Mouse (Mus musculus): ENCODE data around the gene Gm20388.

The Gm20388 gene

DNA sequence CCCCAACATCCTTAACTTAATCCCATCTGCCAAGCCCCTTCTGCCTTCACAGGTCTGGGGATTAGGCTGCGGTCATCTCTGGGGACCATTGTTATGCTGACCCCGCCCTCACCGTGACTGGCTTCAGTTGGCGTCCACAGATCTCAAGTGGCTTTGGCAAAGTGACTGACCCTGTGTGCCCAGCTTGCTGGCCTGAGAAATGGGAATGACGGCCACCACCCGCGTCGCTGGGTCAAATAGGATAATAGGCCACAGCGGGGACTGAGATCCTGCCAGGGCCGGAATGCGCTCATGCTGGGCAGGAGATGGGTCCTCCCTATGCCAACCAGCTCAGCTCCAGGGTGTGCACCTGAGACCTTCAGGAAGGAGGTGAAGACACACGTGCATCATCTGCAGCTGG lies 128.1 kb downstream of the Gm20388 start:
- no peak for DNase-seq (ENCODE audit: extremely low read depth, insufficient read length, low spot score)

GRCm38 (mm10) chr8:120039313-120039919 lies 128.8 kb downstream of the Gm20388 start:
- no peak for DNase-seq (ENCODE audit: extremely low read depth, insufficient read length, low spot score)

- peak; percentile 34 for DNase-seq (ENCODE audit: extremely low read depth, insufficient read length, low spot score)
These were observed 130.2 kb downstream of the Gm20388 start for GRCm38 (mm10) chr8:120040861-120041260.

DNA sequence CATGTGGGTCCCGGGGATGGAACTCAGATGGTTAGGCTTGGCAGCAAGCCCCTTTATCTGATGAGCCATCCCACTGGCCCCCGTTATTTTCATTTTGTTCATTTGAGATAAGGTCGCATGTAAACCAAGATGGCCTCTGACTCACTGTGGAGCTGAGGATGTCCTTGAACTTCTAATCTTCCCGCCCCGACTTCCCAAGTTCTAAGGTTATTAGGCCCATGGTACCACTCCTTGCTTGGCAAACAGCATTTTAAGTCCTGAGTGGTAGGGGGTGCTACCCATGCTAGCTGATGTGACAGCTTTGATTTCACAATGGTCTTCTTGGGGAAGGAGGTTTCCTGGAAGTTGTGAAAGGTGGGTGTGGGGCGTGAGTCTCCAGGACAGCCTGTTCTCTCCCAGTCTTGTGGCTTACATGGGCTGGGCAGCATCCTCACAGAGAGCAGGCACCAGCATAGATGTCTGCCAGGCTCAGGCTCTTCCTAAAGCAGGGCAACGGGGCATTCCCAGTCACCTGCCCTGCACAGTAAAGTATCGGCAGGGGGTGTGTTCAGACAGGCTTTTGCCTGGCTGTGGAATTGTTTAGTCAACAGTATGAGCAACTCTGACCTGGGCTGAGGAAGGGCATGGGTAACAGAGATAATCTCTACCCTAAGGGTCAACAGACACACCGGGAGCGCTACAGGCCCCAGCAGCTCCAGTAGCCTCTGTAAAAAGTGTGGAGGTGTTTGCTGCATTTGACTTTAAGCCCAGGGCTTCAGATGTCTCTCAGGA lies 132.1 kb downstream of the Gm20388 start:
- no peak for DNase-seq (ENCODE audit: extremely low read depth, insufficient read length, low spot score)

DNA sequence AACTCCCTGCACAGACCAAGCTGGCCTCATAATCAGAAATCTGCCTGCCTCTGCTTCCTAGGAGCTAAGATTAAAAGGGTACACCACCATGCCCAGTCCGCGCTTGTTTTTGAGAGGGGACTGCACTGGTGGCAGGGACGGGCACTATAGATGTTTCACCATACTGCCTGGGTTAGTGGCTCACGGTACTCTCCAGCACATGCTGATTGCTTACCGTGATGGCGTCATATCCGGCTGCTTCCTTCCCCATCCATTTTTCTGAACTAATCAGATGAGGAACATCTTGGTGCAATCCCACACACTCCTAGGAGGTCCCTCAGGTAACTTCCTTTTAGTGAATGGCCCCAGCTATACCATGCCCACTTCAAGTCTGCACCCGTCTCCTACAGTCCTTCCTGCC lies 134.3 kb downstream of the Gm20388 start:
- no peak for DNase-seq (ENCODE audit: extremely low read depth, insufficient read length, low spot score)

DNA sequence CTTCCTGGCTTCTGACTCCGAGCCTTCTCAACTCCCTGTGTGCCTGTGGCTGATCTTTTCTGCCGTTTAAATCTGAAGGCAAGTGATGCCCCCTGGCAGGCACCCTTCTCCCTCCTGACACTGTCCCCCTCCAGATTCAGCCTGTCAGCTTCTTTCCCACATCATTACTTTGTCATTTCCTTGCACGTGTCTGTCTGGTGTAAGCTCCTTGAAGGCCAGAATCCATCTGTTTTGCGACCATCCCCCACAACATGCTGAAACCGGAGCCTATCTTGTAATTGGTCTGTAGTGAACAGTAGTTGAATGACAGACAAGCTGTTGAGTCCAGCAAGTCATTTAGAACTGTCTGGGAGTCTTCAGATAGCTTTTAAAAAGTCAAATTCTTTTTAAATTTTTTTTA lies 134.8 kb downstream of the Gm20388 start:
- DNase-seq (ENCODE audit: extremely low read depth, insufficient read length, low spot score): no peak

DNA sequence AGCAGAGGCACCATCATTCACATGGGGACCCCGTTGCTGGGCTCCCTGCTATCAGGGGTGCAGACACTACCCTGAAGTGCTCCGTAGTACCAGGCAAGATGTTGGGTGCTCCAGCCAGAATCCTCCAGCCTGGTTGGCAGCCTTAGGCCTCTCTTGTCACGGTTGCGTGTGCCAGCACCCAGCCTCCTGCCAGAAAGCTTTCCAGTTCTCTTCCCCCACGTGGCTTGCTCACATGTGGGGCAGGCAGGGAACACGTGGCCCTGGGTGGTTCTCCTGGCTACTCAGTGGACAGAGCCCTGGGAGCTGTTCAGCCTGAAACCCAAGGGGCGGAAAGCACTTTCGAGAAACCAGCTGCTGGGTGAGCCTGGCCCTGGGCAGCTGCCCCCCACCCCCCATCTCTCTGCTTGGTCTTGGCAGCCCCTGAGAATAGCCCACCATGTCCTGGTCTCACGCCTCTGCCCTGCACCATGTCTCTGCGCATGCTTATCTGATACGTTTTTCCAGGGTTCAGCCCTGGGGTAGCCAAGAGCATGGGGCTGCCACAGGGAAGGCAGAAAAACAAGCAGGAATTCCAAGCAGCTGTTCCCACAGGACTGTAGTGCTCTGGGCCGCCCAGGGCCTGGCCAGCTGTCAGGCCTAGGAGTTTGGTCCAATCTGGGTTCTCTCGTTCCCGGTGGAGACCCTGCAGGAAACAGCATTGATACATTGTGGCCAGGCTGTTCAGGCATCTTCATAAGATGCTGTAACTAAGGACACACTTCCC lies 135.8 kb downstream of the Gm20388 start:
- DNase-seq (ENCODE audit: extremely low read depth, insufficient read length, low spot score): peak; percentile 79

GRCm38 (mm10) chr8:120049949-120050348 lies 139.3 kb downstream of the Gm20388 start:
- no peak for DNase-seq (ENCODE audit: extremely low read depth, insufficient read length, low spot score)

DNA sequence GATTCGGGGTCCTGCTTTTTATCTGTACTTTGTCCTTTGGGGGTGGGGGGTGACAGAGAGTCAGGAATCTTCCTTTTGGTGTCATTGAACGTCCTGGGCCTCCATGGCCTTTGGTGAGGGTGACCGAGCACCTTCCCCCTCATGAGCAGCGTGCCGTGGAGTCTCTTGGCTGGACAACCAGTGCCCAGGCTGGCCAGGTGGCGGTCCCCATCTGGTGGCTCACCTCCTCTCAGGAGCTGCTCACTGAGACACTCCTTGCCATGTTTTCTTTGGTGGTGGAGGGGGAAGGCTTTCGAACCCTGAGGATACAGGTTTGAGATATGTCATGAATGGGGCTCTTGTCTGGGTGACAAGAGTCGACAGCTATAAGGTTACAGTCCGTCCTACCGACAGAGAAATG lies 139.7 kb downstream of the Gm20388 start:
- DNase-seq (ENCODE audit: extremely low read depth, insufficient read length, low spot score): no peak

DNA sequence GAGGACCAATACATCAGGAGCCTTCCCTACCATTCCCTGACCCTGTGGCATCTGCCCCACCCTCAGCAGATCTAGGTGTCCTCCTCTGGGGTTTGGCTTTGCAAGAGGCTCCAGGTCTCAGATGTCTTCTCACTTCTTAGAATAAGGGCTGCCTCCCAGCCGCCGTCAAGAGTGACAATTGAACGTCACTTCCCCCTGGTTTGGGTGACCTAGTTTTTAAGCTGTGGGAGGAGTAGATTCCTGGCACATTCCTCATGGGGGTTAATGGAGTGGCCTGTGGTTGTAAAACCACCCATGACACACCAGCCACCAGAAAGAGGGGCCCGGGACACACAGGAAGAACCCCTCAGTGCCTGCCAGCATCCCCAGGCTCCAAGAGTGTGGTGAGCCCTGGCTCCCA lies 140.4 kb downstream of the Gm20388 start:
- peak; percentile 75 for DNase-seq (ENCODE audit: extremely low read depth, insufficient read length, low spot score)

DNA sequence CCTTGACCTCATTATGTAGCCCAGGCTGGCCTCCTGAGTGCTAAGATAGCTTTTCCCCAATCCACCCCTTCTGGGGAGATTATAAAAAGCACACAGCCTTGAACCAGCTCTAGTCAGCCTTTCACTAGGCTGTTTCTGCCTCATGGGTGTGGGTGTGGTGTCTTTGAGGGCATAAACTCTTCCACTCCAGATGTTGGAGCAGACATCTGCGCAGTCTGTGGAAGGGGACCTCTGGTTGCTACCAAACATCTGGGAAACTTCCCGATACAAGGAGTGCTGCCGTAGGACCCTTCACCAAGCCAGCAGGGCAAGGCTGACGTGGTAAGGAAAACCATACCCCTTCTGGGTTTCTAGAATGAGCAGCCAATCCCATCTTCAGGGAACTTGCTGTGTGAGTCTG lies 141.3 kb downstream of the Gm20388 start:
- DNase-seq (ENCODE audit: extremely low read depth, insufficient read length, low spot score): no peak

GRCm38 (mm10) chr8:120052318-120052717 lies 141.7 kb downstream of the Gm20388 start:
- DNase-seq (ENCODE audit: extremely low read depth, insufficient read length, low spot score): no peak

DNA sequence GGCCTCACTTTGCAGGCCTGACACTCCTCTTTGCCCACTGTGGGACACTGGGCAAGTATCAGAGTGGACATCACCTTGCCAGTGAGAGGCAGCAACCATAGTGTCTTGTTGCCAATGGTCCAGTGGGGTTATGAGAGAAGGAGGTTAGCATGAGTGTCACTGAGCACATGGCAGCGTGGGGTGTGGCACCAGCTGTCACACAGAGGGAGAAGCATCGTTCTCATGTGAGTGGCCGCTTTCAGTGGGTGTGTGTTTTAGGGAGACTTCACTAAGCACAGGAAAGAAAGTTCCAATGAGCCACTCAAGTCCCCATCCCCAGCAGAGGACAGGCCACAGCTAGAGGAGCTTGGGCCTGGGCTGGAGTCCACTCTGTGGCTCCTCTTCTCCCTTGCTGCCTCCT lies 144.2 kb downstream of the Gm20388 start:
- no peak for DNase-seq (ENCODE audit: extremely low read depth, insufficient read length, low spot score)

DNA sequence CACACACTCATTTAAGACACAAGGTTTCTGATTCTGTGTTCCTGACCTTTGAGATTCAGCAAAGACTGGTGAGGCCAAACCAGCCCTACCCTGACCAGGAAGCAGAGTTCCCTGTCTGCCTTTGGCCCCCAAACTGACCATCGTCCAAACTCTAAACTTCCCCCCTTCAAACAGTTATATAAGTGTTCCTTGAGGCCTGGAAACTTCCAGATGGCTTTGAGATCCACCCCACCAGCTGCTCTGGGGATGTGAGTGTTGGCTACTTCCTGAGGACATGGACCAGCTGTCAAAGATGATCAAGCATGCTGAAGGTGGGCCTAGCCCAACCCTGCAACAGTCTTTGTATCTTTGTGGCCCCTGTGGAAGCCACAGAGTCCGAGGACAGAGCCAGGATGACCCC lies 146.4 kb downstream of the Gm20388 start:
- DNase-seq (ENCODE audit: extremely low read depth, insufficient read length, low spot score): no peak

- no peak for DNase-seq (ENCODE audit: extremely low read depth, insufficient read length, low spot score)
These were observed 152.1 kb downstream of the Gm20388 start for GRCm38 (mm10) chr8:120062742-120063141.

GRCm38 (mm10) chr8:120063326-120063725 lies 152.7 kb downstream of the Gm20388 start:
- no peak for DNase-seq (ENCODE audit: extremely low read depth, insufficient read length, low spot score)

DNA sequence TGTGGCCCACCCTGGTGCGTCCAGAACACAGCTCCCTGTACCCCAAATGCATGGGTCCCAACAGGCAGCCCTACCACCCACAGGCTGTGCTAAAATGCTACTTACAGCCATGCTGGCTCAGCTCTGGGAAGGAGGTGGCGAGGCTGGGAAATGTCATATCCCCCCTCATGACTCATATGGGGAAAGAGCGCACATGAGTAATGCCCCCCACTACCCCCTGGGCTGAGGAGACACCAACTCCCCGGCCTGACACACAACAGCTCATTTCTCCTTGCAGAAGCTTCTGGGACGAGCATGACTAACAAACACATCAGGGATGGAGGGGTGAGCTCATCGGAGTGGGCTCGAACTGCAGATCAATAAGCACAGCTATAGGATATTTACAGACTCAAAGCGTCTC lies 155.0 kb downstream of the Gm20388 start:
- DNase-seq (ENCODE audit: extremely low read depth, insufficient read length, low spot score): no peak

- DNase-seq (ENCODE audit: extremely low read depth, insufficient read length, low spot score): no peak
These were observed 155.6 kb downstream of the Gm20388 start for GRCm38 (mm10) chr8:120066226-120066625.

GRCm38 (mm10) chr8:120067936-120068668 lies 157.5 kb downstream of the Gm20388 start:
- no peak for DNase-seq (ENCODE audit: extremely low read depth, insufficient read length, low spot score)

- DNase-seq (ENCODE audit: extremely low read depth, insufficient read length, low spot score): no peak
These were observed 161.0 kb downstream of the Gm20388 start for GRCm38 (mm10) chr8:120071684-120072083.

- DNase-seq (ENCODE audit: extremely low read depth, insufficient read length, low spot score): no peak
These were observed 161.6 kb downstream of the Gm20388 start for GRCm38 (mm10) chr8:120072259-120072658.

All from 3134 (cell line).